Mouse (Mus musculus) G1E (cell line): ENCODE data around the gene Psors1c2.

ENCODE experiments used
- CTCF ChIP-seq: IDR thresholded peaks from 2 replicates; pipeline ENCODE4 v1.5.1; 2012; ENCODE audit warnings: low read depth, low read length, inconsistent platforms, mixed read lengths
- GATA1 ChIP-seq: IDR thresholded peaks from 2 replicates; pipeline ENCODE4 v1.6.1; 2012; ENCODE audit warnings: borderline replicate concordance, low read length, inconsistent platforms, mixed read lengths
- GATA2 ChIP-seq: IDR thresholded peaks from 2 replicates; pipeline ENCODE4 v1.6.1; 2012; ENCODE audit warnings: low read depth, low read length, inconsistent platforms, borderline replicate concordance
- POLR2AphosphoS5 ChIP-seq: IDR thresholded peaks from 2 replicates; pipeline ENCODE4 v1.6.1; 2012; ENCODE audit warnings: low read depth, low read length, inconsistent platforms; ENCODE audit not compliant: insufficient replicate concordance
- TAL1 ChIP-seq: conservative IDR thresholded peaks from 2 replicates; pipeline ENCODE4 v1.6.1; 2012; ENCODE audit warnings: low read depth, low read length, inconsistent platforms, mixed read lengths

DNA sequence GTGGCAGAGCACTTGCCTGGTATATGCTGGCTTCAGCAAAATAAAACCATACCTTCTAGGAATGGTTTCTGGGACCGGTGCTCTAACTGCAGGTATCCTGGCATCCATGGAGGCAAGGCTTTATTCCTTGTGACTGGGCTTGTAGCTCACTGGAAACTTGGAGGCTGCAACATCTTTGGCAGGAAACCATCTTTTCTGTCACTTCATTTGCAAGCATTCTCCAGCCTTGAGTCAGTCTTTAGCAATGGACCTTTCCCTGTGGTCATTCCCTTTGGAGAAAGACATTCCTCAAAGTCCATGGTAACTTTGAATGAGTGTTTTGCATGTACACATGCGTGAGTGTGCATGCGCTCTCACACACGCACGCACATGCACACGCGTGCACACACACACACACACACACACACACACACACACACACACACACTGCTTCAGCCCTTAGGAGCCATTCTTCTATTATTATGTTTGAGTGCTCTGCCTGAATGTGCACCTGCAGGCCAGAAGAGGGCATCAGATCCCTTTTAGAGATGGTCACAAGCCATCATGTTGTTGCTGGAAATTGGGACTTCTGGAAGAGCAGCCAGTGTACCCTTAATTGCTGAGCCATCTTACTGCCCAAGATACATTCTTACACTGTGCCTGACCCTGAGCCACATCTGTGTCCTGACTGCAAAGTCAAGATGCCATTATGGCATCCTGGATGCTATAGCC is 19.9 kb upstream of the Psors1c2 start:
- TF ChIP-seq CTCF, result no peak
- no peak for TF ChIP-seq GATA2
- TF ChIP-seq GATA1, result no peak
- TF ChIP-seq POLR2AphosphoS5, result no peak
- TF ChIP-seq TAL1, result no peak
